Mouse (Mus musculus): ENCODE measurements at regions not wholly inside any gene's neighbourhood (a gene's known extent, or its start where the extent isn't known, plus 50 kb on each side); places are given as distances from the start of the nearest gene placed in this dataset.
"Not testable (repeated sequence)": the region's sequence is repeated elsewhere in the genome, so short reads cannot be mapped to it uniquely, and the experiment has no call there.

GRCm38 (mm10) chr15:90798056-90798455, 118.8 kb upstream of the Cpne8 start:
- ATAC-seq (ENCODE audit: low read depth): no peak
- no peaks in the 10 kb centered on the region for H3K9me3 ChIP-seq
- no peak overlapping the region for H3K4me2 ChIP-seq
- H3K27ac ChIP-seq (replicated peaks): no peak overlapping the region
- no peak overlapping the region for H3K9ac ChIP-seq
- H3K4me3 ChIP-seq: no peak overlapping the region
- no peaks in the 10 kb centered on the region for H3K4me1 ChIP-seq (replicated peaks)
- H3K27me3 ChIP-seq: no peaks in the 10 kb centered on the region
- 79% methylated on average over 7 of the region's 8 CpGs for WGBS
- no peaks in the 10 kb centered on the region for H3K36me3 ChIP-seq

DNA sequence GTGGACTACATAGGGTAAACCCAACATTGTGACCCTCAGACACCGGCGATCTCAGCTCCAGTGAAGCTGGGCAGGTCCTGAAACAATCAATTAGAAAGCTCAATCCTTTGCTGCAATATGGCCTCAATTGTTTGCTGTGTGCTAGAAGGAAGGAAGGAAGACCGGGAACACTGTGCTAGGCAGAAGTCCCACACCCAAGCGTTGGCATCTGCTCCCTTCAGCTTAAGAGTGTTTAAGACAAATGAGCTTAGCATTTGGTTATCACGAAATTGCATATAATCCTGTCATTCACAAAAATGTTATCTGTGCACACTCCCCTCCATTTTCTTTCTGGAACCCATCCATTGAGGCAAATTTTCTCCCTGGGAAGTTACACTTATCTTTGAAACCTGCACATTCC, 110.7 kb upstream of the Cpne8 start:
- H3K27me3 ChIP-seq: no peaks in the 10 kb centered on the region
- no peaks in the 10 kb centered on the region for H3K9me3 ChIP-seq
- no peak overlapping the region for H3K4me3 ChIP-seq
- no peak overlapping the region for H3K4me2 ChIP-seq
- no peak overlapping the region for H3K27ac ChIP-seq (replicated peaks)
- 86% methylated on average over 5 of the region's 5 CpGs for WGBS
- H3K36me3 ChIP-seq: no peaks in the 10 kb centered on the region
- no peak overlapping the region for H3K9ac ChIP-seq
- no peaks in the 10 kb centered on the region for H3K4me1 ChIP-seq (replicated peaks)
- no peak for ATAC-seq (ENCODE audit: low read depth)

- Histone ChIP-seq H3K27ac (replicated peaks) (no peak overlapping the region), H3K36me3 (no peaks in the 10 kb centered on the region), H3K4me3 (no peak overlapping the region), H3K27me3 (no peaks in the 10 kb centered on the region), H3K9ac (no peak overlapping the region), H3K4me2 (no peak overlapping the region), H3K9me3 (no peaks in the 10 kb centered on the region), H3K4me1 (replicated peaks) (no peaks in the 10 kb centered on the region)
- no peak for ATAC-seq (ENCODE audit: low read depth)
- WGBS: 91% methylated on average over 5 of the region's 5 CpGs
Observed at GRCm38 (mm10) chr15:90784741-90785140, 105.5 kb upstream of the Cpne8 start.

DNA sequence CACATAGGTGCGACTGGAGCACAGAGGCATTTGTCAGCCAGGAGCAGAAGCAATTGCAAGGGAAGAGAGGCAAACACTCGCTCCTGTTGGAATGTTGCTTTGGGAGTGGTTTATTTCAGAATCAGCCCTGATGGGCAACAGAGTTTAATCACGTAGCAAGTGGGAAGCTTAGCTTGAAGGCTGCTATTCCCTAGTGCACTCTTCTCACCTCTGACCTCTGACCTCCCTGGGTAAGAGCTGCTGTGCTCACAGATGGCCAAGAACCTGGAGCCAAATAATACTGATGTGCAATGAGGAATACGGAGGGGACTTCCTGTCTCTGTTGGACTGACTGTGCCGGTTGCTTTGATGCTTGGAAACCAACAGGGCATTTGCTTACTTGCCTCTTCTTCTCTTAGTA, 88.3 kb upstream of the Cpne8 start:
- no peaks in the 10 kb centered on the region for H3K27me3 ChIP-seq
- no peaks in the 10 kb centered on the region for H3K36me3 ChIP-seq
- no peak for ATAC-seq (ENCODE audit: low read depth)
- H3K27ac ChIP-seq (replicated peaks): no peak overlapping the region
- 62% methylated on average over 5 of the region's 5 CpGs for WGBS
- H3K4me1 ChIP-seq (replicated peaks): no peaks in the 10 kb centered on the region
- H3K9ac ChIP-seq: no peak overlapping the region
- no peak overlapping the region for H3K4me2 ChIP-seq
- peaks cover 4% of the 10 kb centered on the region; the same call in 1 of the 2 replicates for H3K9me3 ChIP-seq
- no peak overlapping the region for H3K4me3 ChIP-seq

DNA sequence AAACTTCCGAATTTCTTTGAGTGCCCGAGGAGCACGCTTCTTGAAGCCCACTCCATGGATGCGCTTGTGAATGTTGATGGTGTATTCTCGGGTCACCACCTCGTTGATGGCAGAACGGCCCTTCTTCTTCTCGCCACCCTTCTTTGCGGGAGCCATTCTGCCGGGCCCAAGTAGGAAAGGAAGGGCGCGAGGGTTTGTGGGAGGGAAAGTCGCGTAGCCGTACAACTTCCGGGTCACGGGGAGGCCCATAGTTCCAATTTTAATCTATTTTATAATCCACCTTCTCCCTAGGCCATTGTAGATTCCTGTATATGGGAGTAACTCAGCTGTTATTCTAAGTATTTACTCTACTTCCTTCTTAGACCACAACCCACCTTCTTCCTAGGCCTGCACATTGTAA, 85.3 kb upstream of the Cpne8 start:
- not testable (repeated sequence) for H3K36me3 ChIP-seq; H3K4me2 ChIP-seq; ATAC-seq (ENCODE audit: low read depth); H3K4me1 ChIP-seq (replicated peaks); H3K4me3 ChIP-seq; H3K9ac ChIP-seq; H3K27me3 ChIP-seq; H3K9me3 ChIP-seq; H3K27ac ChIP-seq (replicated peaks)
- WGBS: 95% methylated on average over 9 of the region's 17 CpGs

DNA sequence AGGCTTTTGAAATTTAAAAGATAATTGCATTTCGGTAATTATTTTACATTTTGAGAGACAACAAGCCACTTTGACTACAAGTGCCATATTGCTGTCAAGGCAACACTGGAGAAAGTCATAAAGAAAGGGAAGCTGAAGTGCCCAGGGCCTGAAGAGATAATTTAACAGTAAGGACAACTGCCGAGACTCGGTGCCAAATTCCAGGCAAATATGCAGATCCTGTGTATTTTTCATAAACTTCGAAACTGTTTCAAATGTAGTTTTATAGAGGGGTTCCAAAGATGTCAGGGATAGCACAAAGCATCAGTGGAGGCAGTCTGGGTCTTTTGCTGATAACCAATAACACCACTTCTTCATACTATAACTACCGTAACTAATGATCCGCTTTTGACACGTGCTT, 54.7 kb upstream of the Cpne8 start:
- Histone ChIP-seq H3K36me3 (no peaks in the 10 kb centered on the region), H3K4me1 (replicated peaks) (no peaks in the 10 kb centered on the region), H3K9ac (no peak overlapping the region), H3K4me2 (no peak overlapping the region), H3K4me3 (no peak overlapping the region), H3K27ac (replicated peaks) (no peak overlapping the region), H3K9me3 (no peaks in the 10 kb centered on the region), H3K27me3 (no peaks in the 10 kb centered on the region)
- WGBS: 83% methylated on average over 7 of the region's 7 CpGs
- no peak for ATAC-seq (ENCODE audit: low read depth)

All from neural tube, embryonic 13.5 days (tissue).